Mouse (Mus musculus) common myeloid progenitor, adult 5-6 weeks (primary cell): ENCODE measurements around the gene Slc25a44. TPM values are rescaled to one million over a fixed set of nuclear protein-coding genes. Genes with fewer than 3 reads are reported as not detected.

Experiments used
- ATAC-seq: replicated peaks from 2 replicates; pipeline ENCODE4 v1.8.0; 2016; ENCODE audit warnings: low read depth, mild to moderate bottlenecking, moderate TSS enrichment, inconsistent platforms; ENCODE audit not compliant: poor library complexity, severe bottlenecking
- total RNA-seq: library from RNA; stranded (forward); fragments of 200-1000, 187-1606 nt; gene quantifications from 2 replicates; pipeline ENCODE4 v1.2.3, GENCODE M21; 2017

Slc25a44 gene
- total RNA-seq: 16.8 and 17.1 TPM in 2 replicates

GRCm38 (mm10) chr3:88424605-88425329 is at the start of gene Slc25a44:
Gene Slc25a44, minus strand, starts transcription at chr3:88425139.
- ATAC-seq: peak; percentile 99

GRCm38 (mm10) chr3:88473571-88473970 is 48.6 kb upstream of the Slc25a44 start:
- no peak for ATAC-seq

- no peak for ATAC-seq
Measured at GRCm38 (mm10) chr3:88473020-88473419, 48.1 kb upstream of the Slc25a44 start.

- no peak for ATAC-seq
Measured at GRCm38 (mm10) chr3:88470943-88471479, 46.1 kb upstream of the Slc25a44 start.

- ATAC-seq: no peak
Measured at GRCm38 (mm10) chr3:88469466-88469865, 44.5 kb upstream of the Slc25a44 start.

- peak; percentile 93 for ATAC-seq
Measured at GRCm38 (mm10) chr3:88467116-88467824, 42.3 kb upstream of the Slc25a44 start.

- peak; percentile 55 for ATAC-seq
Measured at GRCm38 (mm10) chr3:88465127-88465526, 40.2 kb upstream of the Slc25a44 start.

- ATAC-seq: peak; percentile 19
Measured at GRCm38 (mm10) chr3:88464425-88464824, 39.5 kb upstream of the Slc25a44 start.

- ATAC-seq: no peak
Measured at GRCm38 (mm10) chr3:88460983-88461696, 36.2 kb upstream of the Slc25a44 start, which contains the start of gene Sema4a. Gene Sema4a, minus strand, starts transcription at chr3:88461182.

GRCm38 (mm10) chr3:88460029-88460428 is 35.1 kb upstream of the Slc25a44 start:
- ATAC-seq: peak; percentile 43

GRCm38 (mm10) chr3:88458778-88459219 is 33.9 kb upstream of the Slc25a44 start:
- ATAC-seq: no peak

- ATAC-seq: no peak
Measured at GRCm38 (mm10) chr3:88456746-88457532, 32.0 kb upstream of the Slc25a44 start.

- no peak for ATAC-seq
Measured at GRCm38 (mm10) chr3:88456313-88456712, 31.4 kb upstream of the Slc25a44 start.

- ATAC-seq: 0 out of 2 replicates have a peak, but pooled peaks have one; percentile 1
Measured at GRCm38 (mm10) chr3:88455588-88456264, 30.8 kb upstream of the Slc25a44 start.

GRCm38 (mm10) chr3:88454762-88455587 is 30.0 kb upstream of the Slc25a44 start:
- peak; percentile 52 for ATAC-seq

GRCm38 (mm10) chr3:88453986-88454385 is 29.0 kb upstream of the Slc25a44 start:
- 0 out of 2 replicates have a peak, but pooled peaks have one; percentile 3 for ATAC-seq

- ATAC-seq: no peak
Measured at GRCm38 (mm10) chr3:88453369-88453768, 28.4 kb upstream of the Slc25a44 start.

GRCm38 (mm10) chr3:88452716-88453115 is 27.8 kb upstream of the Slc25a44 start:
- no peak for ATAC-seq
